Mouse (Mus musculus) midbrain, embryonic 15.5 days (tissue): ENCODE measurements around the gene Rab13. TPM values are rescaled to one million over a fixed set of nuclear protein-coding genes. Genes with fewer than 3 reads are reported as not detected.
"Not testable (repeated sequence)": the region's sequence is repeated elsewhere in the genome, so short reads cannot be mapped to it uniquely, and the experiment has no call there.

Experiments
- ATAC-seq: fragments of 200-750 bp; cut with Nextera tagmentation; replicated peaks from 2 replicates; pipeline ENCODE4 v1.8.0; 2017; ENCODE audit warnings: moderate TSS enrichment
- H3K27ac ChIP-seq: fragments of 300-500 bp; sonication (generic); 2 replicates; pipeline ENCODE4 v1.5.1; 2015; ENCODE audit warnings: mild to moderate bottlenecking, inconsistent platforms
- H3K27me3 ChIP-seq: fragments of 300-500 bp; sonication (generic); replicated peaks from 2 replicates; pipeline ENCODE4 v1.6.1; 2015; ENCODE audit warnings: inconsistent platforms
- H3K36me3 ChIP-seq: fragments of 300-500 bp; sonication (generic); replicated peaks from 2 replicates; pipeline ENCODE4 v1.6.1; 2015; ENCODE audit warnings: inconsistent platforms
- H3K4me1 ChIP-seq: fragments of 300-500 bp; sonication (generic); 2 replicates; pipeline ENCODE4 v1.6.1; 2015; ENCODE audit warnings: inconsistent platforms
- H3K4me2 ChIP-seq: fragments of 300-500 bp; sonication (generic); 2 replicates; pipeline ENCODE4 v1.6.1; 2015; ENCODE audit warnings: inconsistent platforms, mild to moderate bottlenecking, moderate library complexity
- H3K4me3 ChIP-seq: fragments of 300-500 bp; sonication (generic); 2 replicates; pipeline ENCODE4 v1.5.1; 2015; ENCODE audit warnings: mild to moderate bottlenecking, inconsistent platforms
- H3K9ac ChIP-seq: fragments of 300-500 bp; sonication (generic); 2 replicates; pipeline ENCODE4 v1.6.1; 2015; ENCODE audit warnings: mild to moderate bottlenecking, inconsistent platforms
- H3K9me3 ChIP-seq: fragments of 300-500 bp; sonication (generic); 2 replicates; pipeline ENCODE4 v1.6.1; 2016; ENCODE audit warnings: inconsistent platforms
- WGBS: fragments of 180-500 bp; shearing (Covaris S2); methylation state at CpG from one replicate; pipeline ENCODE4 v1.1.7; 2015; ENCODE audit warnings: mixed read lengths; 5-methylcytosine and 5-hydroxymethylcytosine counted together
- polyA plus RNA-seq: library from polyadenylated mRNA; unstranded; fragments of >200 nt; fragmentation: Nextera tagmentation; extraction: Ambion mirVana; gene quantifications from 2 replicates; pipeline ENCODE4 v1.2.1, GENCODE M21; 2015

Gene Rab13
- polyA plus RNA-seq, 1 experiment from 2014 or later, result 26.0 TPM

- Histone ChIP-seq H3K36me3 (peaks cover 16% of the 10 kb centered on the region; the same call in 1 of the 2 replicates), H3K4me1 (peaks cover 19% of the 10 kb centered on the region), H3K27ac (peak within 1 kb of the TSS; percentile 78), H3K9ac (peak within 1 kb of the TSS; percentile 69), H3K4me2 (peak within 1 kb of the TSS; percentile 86), H3K27me3 (no peaks in the 10 kb centered on the region), H3K9me3 (no peaks in the 10 kb centered on the region), H3K4me3 (peak within 1 kb of the TSS; percentile 79)
- peak; percentile 98 for ATAC-seq
- WGBS, result under 1% methylated on average over 61 of the region's 61 CpGs
Measured at GRCm38 (mm10) chr3:90231507-90232333, 18.2 kb downstream of the Rab13 start, which contains the start of gene Jtb. Jtb (plus strand) TSS chr3:90231597.

DNA sequence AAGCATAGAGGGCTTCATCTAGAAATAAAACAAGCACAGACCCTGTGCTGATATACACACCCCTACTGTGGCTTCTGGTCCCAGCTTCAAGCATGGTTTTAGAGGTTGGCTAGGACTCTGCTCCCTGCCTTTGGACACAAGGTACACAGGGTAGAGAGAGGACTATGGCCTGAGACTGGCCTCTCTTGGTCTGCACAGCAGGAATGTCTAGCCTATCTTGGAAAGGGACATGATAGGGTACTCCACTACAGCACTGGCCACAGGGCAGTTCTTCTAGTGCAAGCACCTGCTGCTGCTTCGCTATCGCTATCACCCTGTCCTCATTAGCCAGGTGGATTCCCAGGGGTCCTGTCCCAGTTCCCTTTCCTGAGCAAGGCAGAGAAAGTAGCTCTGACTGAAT lies 27.8 kb downstream of the Rab13 start:
- Histone ChIP-seq H3K27me3 (no peaks in the 10 kb centered on the region), H3K36me3 (0 out of 2 replicates have a peak, but pooled peaks cover 3% of the 10 kb centered on the region), H3K4me3 (no peak overlapping the region), H3K9ac (no peak overlapping the region), H3K9me3 (no peaks in the 10 kb centered on the region), H3K27ac (no peak overlapping the region), H3K4me2 (no peak overlapping the region), H3K4me1 (peaks cover 11% of the 10 kb centered on the region)
- ATAC-seq, result no peak
- 88% methylated on average over 2 of the region's 2 CpGs for WGBS

- H3K27ac ChIP-seq, result no peak overlapping the region
- WGBS, result 87% methylated on average over 10 of the region's 10 CpGs
- no peaks in the 10 kb centered on the region for H3K36me3 ChIP-seq
- no peak overlapping the region for H3K4me3 ChIP-seq
- H3K4me2 ChIP-seq, result no peak overlapping the region
- H3K4me1 ChIP-seq, result peaks cover 11% of the 10 kb centered on the region
- no peak for ATAC-seq
- H3K9ac ChIP-seq, result no peak overlapping the region
- H3K9me3 ChIP-seq, result no peaks in the 10 kb centered on the region
- no peaks in the 10 kb centered on the region for H3K27me3 ChIP-seq
Measured at GRCm38 (mm10) chr3:90241669-90242358, 28.3 kb downstream of the Rab13 start.

DNA sequence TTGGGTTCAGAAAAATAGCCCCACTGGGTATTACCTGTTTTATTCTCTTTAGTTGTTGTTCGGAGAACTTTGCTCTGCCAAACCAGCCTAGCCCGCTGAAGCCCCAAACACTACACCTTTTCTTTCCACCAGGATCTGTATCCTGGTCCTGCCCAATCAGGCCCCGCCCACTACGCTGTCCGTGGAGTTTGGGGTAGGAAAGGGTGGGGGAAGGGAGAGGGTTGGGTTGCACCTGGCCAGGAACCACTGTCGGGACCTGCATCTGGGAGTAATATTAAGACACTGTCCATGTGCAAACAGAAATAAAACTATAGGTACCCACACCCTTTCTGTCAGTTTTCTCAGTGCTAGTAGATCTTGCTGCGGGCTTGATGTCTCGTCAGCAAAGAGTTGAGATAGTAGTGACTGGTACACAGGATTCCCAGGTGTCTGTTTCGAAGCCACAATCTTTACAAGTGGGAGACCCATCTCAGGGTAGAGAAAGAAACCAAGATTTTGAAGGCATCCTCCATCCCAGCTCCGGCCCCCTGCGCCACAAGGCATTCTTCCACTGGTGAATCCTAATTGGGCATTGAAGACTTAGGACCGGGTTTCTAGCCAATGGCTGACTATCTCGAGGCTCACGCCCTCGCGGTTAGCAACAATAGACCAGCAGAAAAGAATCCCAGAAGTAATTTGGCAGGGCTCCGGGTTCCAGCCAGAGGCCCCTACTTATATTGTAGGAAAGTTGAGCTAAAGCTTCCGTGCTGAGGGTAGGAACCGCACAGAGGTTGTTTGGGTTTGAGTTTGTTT lies 29.7 kb downstream of the Rab13 start, which contains the start of gene Creb3l4:
Gene Creb3l4 (minus strand): TSS at position 529 of the 792 bp plus-strand sequence.
- peak within 1 kb of the TSS; percentile 52 for H3K4me2 ChIP-seq
- 2% methylated on average over 19 of the region's 19 CpGs for WGBS
- H3K4me3 ChIP-seq, result peak within 1 kb of the TSS; percentile 28
- ATAC-seq, result 0 out of 2 replicates have a peak, but pooled peaks have one; percentile 26
- no peaks in the 10 kb centered on the region for H3K36me3 ChIP-seq
- H3K9me3 ChIP-seq, result no peaks in the 10 kb centered on the region
- H3K4me1 ChIP-seq, result peaks cover 15% of the 10 kb centered on the region
- no peak within 1 kb of the TSS for H3K9ac ChIP-seq
- no peaks in the 10 kb centered on the region for H3K27me3 ChIP-seq
- no peak within 1 kb of the TSS for H3K27ac ChIP-seq

DNA sequence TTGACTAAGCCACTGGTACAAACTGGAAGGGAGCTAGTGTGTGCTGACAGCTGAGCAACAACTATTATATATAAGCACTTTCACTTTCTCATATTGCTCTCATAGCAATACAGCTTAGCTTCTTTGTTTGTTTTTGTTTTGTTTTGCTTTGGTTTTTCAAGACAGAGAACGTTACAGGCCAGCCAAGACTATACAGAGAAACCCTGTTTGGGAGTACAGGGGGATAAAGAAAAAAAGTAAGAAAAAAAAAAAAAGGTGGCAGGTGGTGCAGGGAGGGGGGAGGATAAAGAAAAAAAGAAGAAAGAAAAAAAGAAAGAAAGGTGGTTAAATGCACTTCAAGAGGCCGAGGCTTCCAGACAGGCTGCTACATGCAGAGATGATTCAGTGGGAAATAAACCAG lies 31.9 kb downstream of the Rab13 start:
- no peaks in the 10 kb centered on the region for H3K27me3 ChIP-seq
- no peak overlapping the region for H3K4me2 ChIP-seq
- 75% methylated on average over 2 of the region's 2 CpGs for WGBS
- no peaks in the 10 kb centered on the region for H3K36me3 ChIP-seq
- H3K4me3 ChIP-seq, result no peak overlapping the region
- no peak overlapping the region for H3K27ac ChIP-seq
- H3K9ac ChIP-seq, result no peak overlapping the region
- no peaks in the 10 kb centered on the region for H3K9me3 ChIP-seq
- H3K4me1 ChIP-seq, result peaks cover 26% of the 10 kb centered on the region
- ATAC-seq, result no peak

- H3K9me3 ChIP-seq, result no peaks in the 10 kb centered on the region
- peak overlapping the region; percentile 76 for H3K4me3 ChIP-seq
- peak overlapping the region; percentile 80 for H3K4me2 ChIP-seq
- 1% methylated on average over 3 of the region's 3 CpGs for WGBS
- H3K9ac ChIP-seq, result peak overlapping the region; percentile 43
- ATAC-seq, result peak; percentile 15; the same call in 1 of the 2 replicates
- H3K4me1 ChIP-seq, result peaks cover 24% of the 10 kb centered on the region
- peak overlapping the region; percentile 87 for H3K27ac ChIP-seq
- H3K27me3 ChIP-seq, result no peaks in the 10 kb centered on the region
- H3K36me3 ChIP-seq, result no peaks in the 10 kb centered on the region
Measured at GRCm38 (mm10) chr3:90247630-90247959, 34.1 kb downstream of the Rab13 start.

- H3K9ac ChIP-seq, result peak within 1 kb of the TSS; percentile 69
- no peaks in the 10 kb centered on the region for H3K9me3 ChIP-seq
- H3K27ac ChIP-seq, result peak within 1 kb of the TSS; percentile 87
- no peaks in the 10 kb centered on the region for H3K36me3 ChIP-seq
- ATAC-seq, result peak; percentile 96
- H3K4me3 ChIP-seq, result peak within 1 kb of the TSS; percentile 76
- H3K4me2 ChIP-seq, result peak within 1 kb of the TSS; percentile 80
- H3K4me1 ChIP-seq, result peaks cover 19% of the 10 kb centered on the region
- no peaks in the 10 kb centered on the region for H3K27me3 ChIP-seq
- whole genome bisulfite sequencing, result under 1% methylated on average over 38 of the region's 44 CpGs
Measured at GRCm38 (mm10) chr3:90247960-90248745, 34.7 kb downstream of the Rab13 start, which contains the start of gene Slc39a1. Slc39a1 (plus strand) TSS chr3:90248172.

- Histone ChIP-seq H3K36me3 (no peaks in the 10 kb centered on the region), H3K9ac (peak overlapping the region; percentile 69), H3K9me3 (no peaks in the 10 kb centered on the region), H3K27me3 (no peaks in the 10 kb centered on the region), H3K4me3 (peak overlapping the region; percentile 76), H3K4me1 (peaks cover 15% of the 10 kb centered on the region), H3K4me2 (peak overlapping the region; percentile 80), H3K27ac (peak overlapping the region; percentile 87)
- ATAC-seq, result no peak
- 7% methylated on average over 10 of the region's 10 CpGs for WGBS
Measured at GRCm38 (mm10) chr3:90248746-90249100, 35.2 kb downstream of the Rab13 start.

DNA sequence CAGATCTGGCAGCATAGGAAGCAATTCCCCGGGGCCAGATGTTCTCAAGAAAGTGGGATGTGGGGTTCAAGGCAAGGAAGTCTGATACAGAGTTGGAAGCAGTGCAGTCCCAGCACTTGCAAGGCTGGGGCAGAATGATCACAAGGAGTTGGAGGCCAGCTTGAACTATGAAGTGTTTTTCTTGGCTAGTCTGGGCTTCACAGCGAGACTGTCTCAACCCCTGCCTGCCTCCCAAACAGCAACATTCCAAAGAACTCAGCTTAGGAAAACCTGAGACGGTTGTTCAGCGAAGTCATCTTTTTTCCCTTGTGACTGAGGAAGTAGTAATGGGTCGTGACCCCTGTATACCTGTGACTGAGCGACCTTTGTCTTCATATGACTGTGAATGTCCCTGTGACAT lies 37.3 kb downstream of the Rab13 start:
- 86% methylated on average over 6 of the region's 6 CpGs for WGBS
- Histone ChIP-seq H3K27ac (no peak overlapping the region), H3K36me3 (no peaks in the 10 kb centered on the region), H3K4me3 (no peak overlapping the region), H3K9me3 (no peaks in the 10 kb centered on the region), H3K4me1 (peaks cover 26% of the 10 kb centered on the region), H3K9ac (no peak overlapping the region), H3K4me2 (no peak overlapping the region), H3K27me3 (no peaks in the 10 kb centered on the region)
- no peak for ATAC-seq

- not testable (repeated sequence) for H3K27me3 ChIP-seq, H3K9me3 ChIP-seq, H3K27ac ChIP-seq, H3K4me2 ChIP-seq, H3K9ac ChIP-seq, H3K4me3 ChIP-seq, H3K36me3 ChIP-seq, ATAC-seq
- H3K4me1 ChIP-seq, result peaks cover 36% of the 10 kb centered on the region
- 97% methylated on average over 9 of the region's 12 CpGs for WGBS
Measured at GRCm38 (mm10) chr3:90251731-90252226, 38.3 kb downstream of the Rab13 start.

DNA sequence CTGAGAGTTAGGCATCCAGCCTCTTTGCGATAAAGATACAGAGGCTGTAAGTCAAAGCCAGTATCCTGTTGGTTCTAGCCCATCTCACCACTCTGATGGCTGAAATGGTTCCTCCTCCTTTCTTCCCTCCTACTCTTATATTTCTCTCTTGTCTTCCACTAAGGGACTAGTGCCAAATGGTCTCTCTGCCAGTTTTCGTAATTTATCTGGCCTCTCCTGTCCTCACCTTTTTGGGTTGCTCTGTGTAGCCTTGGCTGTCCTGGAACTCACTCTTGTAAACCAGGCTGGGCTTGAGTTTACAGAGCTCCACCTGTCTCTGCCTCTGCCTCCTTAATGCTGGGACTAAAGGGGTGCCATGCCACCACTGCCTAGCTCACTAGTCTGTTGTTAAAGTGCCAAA lies 39.2 kb downstream of the Rab13 start:
- not testable (repeated sequence) for ATAC-seq, H3K9me3 ChIP-seq, H3K9ac ChIP-seq, H3K4me2 ChIP-seq, H3K27ac ChIP-seq, H3K4me3 ChIP-seq, H3K36me3 ChIP-seq, H3K27me3 ChIP-seq
- 94% methylated on average over 2 of the region's 2 CpGs for WGBS
- H3K4me1 ChIP-seq, result peaks cover 33% of the 10 kb centered on the region
